Mouse (Mus musculus) kidney, embryonic 14.5 days (tissue): ENCODE data around the gene Cpeb3. TPM values are rescaled to one million over a fixed set of nuclear protein-coding genes. Genes with fewer than 3 reads are reported as not detected.
"Not testable (repeated sequence)": the region's sequence is repeated elsewhere in the genome, so short reads cannot be mapped to it uniquely, and the experiment has no call there.

Experiments
- ATAC-seq: fragments of 200-750 bp; cut with Nextera tagmentation; 2 replicates; pipeline ENCODE4 v1.8.0; 2017; ENCODE audit warnings: moderate number of reproducible peaks, mild to moderate bottlenecking, moderate TSS enrichment, moderate library complexity; ENCODE audit not compliant: low FRiP score, low TSS enrichment
- H3K27ac ChIP-seq: fragments of 300-500 bp; sonication (generic); 2 replicates; pipeline ENCODE4 v1.5.1; 2014; ENCODE audit warnings: low read depth, mild to moderate bottlenecking, low read length, moderate library complexity, mixed read lengths
- H3K27me3 ChIP-seq: fragments of 300-500 bp; sonication (generic); 2 replicates; pipeline ENCODE4 v1.6.1; 2014; ENCODE audit warnings: mild to moderate bottlenecking, low read length; ENCODE audit not compliant: control insufficient read depth, insufficient read depth
- H3K36me3 ChIP-seq: fragments of 300-500 bp; sonication (generic); 2 replicates; pipeline ENCODE4 v1.6.1; 2014; ENCODE audit warnings: low read length, mixed read lengths; ENCODE audit not compliant: control insufficient read depth, insufficient read depth
- H3K4me1 ChIP-seq: fragments of 300-500 bp; sonication (generic); 2 replicates; pipeline ENCODE4 v1.6.1; 2014; ENCODE audit warnings: low read length, mixed read lengths; ENCODE audit not compliant: control insufficient read depth, insufficient read depth
- H3K4me2 ChIP-seq: fragments of 300-500 bp; sonication (generic); replicated peaks from 2 replicates; pipeline ENCODE4 v1.6.1; 2014; ENCODE audit warnings: low read depth, mild to moderate bottlenecking, low read length
- H3K4me3 ChIP-seq: fragments of 300-500 bp; sonication (generic); 2 replicates; pipeline ENCODE4 v1.5.1; 2014; ENCODE audit warnings: mild to moderate bottlenecking, low read length
- H3K9ac ChIP-seq: fragments of 300-500 bp; sonication (generic); 2 replicates; pipeline ENCODE4 v1.6.1; 2014; ENCODE audit warnings: low read depth, mild to moderate bottlenecking, low read length, moderate library complexity
- H3K9me3 ChIP-seq: fragments of 300-500 bp; sonication (generic); 2 replicates; pipeline ENCODE4 v1.6.1; 2016; ENCODE audit warnings: low read length; ENCODE audit not compliant: control insufficient read depth
- WGBS: fragments of 180-500 bp; shearing (Covaris S2); extraction: QIAGEN DNeasy Blood & Tissue Kit; methylation state at CpG from one replicate; pipeline ENCODE4 v1.1.7; 2014; 5-methylcytosine and 5-hydroxymethylcytosine counted together
- polyA plus RNA-seq: library from polyadenylated mRNA; unstranded; fragments of >200 nt; fragmentation: Nextera tagmentation; extraction: Ambion mirVana; gene quantifications from 2 replicates; pipeline ENCODE4 v1.2.1, GENCODE M21; 2014

Gene Cpeb3
- polyA plus RNA-seq, 1 experiment from 2014 or later, result 1.0 TPM

- H3K27ac ChIP-seq, result no peak overlapping the region
- H3K27me3 ChIP-seq, result no peaks in the 10 kb centered on the region
- 94% methylated on average over 4 of the region's 4 CpGs for WGBS
- no peak for ATAC-seq
- H3K9ac ChIP-seq, result no peak overlapping the region
- H3K4me3 ChIP-seq, result no peak overlapping the region
- H3K36me3 ChIP-seq, result peaks cover 30% of the 10 kb centered on the region
- H3K9me3 ChIP-seq, result no peaks in the 10 kb centered on the region
- no peak overlapping the region for H3K4me2 ChIP-seq
- peaks cover 7% of the 10 kb centered on the region; the same call in 1 of the 2 replicates for H3K4me1 ChIP-seq
Measured at GRCm38 (mm10) chr19:37210457-37210856, 2.1 kb upstream of the Cpeb3 start.

GRCm38 (mm10) chr19:37209467-37210128 is 1.2 kb upstream of the Cpeb3 start:
- no peak overlapping the region for H3K9ac ChIP-seq

GRCm38 (mm10) chr19:37208986-37209385 is 585 bp upstream of the Cpeb3 start:
- Histone ChIP-seq H3K4me1 (peaks cover 7% of the 10 kb centered on the region; the same call in 1 of the 2 replicates), H3K36me3 (peaks cover 27% of the 10 kb centered on the region), H3K9me3 (no peaks in the 10 kb centered on the region), H3K27me3 (no peaks in the 10 kb centered on the region), H3K27ac (no peak overlapping the region), H3K4me3 (peak overlapping the region; percentile 99), H3K9ac (peak overlapping the region; percentile 98; the same call in 1 of the 2 replicates), H3K4me2 (peak overlapping the region; percentile 72)
- WGBS, result 60% methylated on average over 7 of the region's 7 CpGs
- no peak for ATAC-seq

More at GRCm38 (mm10) chr19:37209467-37210128, 1.2 kb upstream of the Cpeb3 start:
- H3K4me1 ChIP-seq, result peaks cover 7% of the 10 kb centered on the region; the same call in 1 of the 2 replicates
- peaks cover 27% of the 10 kb centered on the region for H3K36me3 ChIP-seq
- no peaks in the 10 kb centered on the region for H3K9me3 ChIP-seq
- H3K27ac ChIP-seq, result no peak overlapping the region
- H3K27me3 ChIP-seq, result no peaks in the 10 kb centered on the region
- 88% methylated on average over 8 of the region's 8 CpGs for WGBS
- peak overlapping the region; percentile 72; the same call in 1 of the 2 replicates for H3K4me2 ChIP-seq
- no peak for ATAC-seq
- H3K4me3 ChIP-seq, result no peak overlapping the region

GRCm38 (mm10) chr19:37207303-37208175 is 862 bp downstream of the Cpeb3 start, which contains the start of gene March5:
Gene March5, plus strand, starts transcription at chr19:37207543.
- under 1% methylated on average over 71 of the region's 94 CpGs for WGBS
- H3K27me3 ChIP-seq, result no peaks in the 10 kb centered on the region
- H3K4me2 ChIP-seq, result peak within 1 kb of the TSS; percentile 72
- peak within 1 kb of the TSS; percentile 99 for H3K4me3 ChIP-seq
- H3K9ac ChIP-seq, result peak within 1 kb of the TSS; percentile 98
- H3K4me1 ChIP-seq, result peaks cover 7% of the 10 kb centered on the region; the same call in 1 of the 2 replicates
- no peaks in the 10 kb centered on the region for H3K9me3 ChIP-seq
- peaks cover 22% of the 10 kb centered on the region for H3K36me3 ChIP-seq
- H3K27ac ChIP-seq, result peak within 1 kb of the TSS; percentile 90
- ATAC-seq, result peak; percentile 97

GRCm38 (mm10) chr19:37206641-37207302 is 1.6 kb downstream of the Cpeb3 start:
- peaks cover 7% of the 10 kb centered on the region; the same call in 1 of the 2 replicates for H3K4me1 ChIP-seq
- WGBS, result 0% methylated on average over 47 of the region's 47 CpGs
- H3K9ac ChIP-seq, result peak overlapping the region; percentile 98
- peak overlapping the region; percentile 72 for H3K4me2 ChIP-seq
- ATAC-seq, result peak; percentile 75
- peaks cover 15% of the 10 kb centered on the region for H3K36me3 ChIP-seq
- H3K27me3 ChIP-seq, result no peaks in the 10 kb centered on the region
- no peaks in the 10 kb centered on the region for H3K9me3 ChIP-seq
- H3K27ac ChIP-seq, result no peak overlapping the region
- peak overlapping the region; percentile 99 for H3K4me3 ChIP-seq

DNA sequence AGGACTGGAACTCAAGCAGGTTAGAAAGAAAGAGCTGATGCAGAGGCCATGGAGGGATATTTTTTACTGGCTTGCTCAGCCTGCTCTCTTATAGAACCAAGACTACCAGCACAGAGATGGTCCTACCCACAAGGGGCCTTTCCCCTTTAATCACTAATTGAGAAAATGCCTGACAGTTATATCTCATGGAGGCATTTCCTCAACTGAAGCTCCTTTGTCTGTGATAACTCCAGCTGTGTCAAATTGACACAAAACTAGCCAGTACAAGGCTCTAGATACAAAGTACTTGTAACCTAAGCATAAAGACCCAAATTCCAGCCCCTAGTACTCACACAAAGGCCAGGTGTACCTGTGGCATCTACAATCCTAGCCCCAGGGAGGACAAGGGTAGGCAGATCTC is 3.2 kb downstream of the Cpeb3 start:
- H3K9me3 ChIP-seq, H3K4me2 ChIP-seq: not testable (repeated sequence)

GRCm38 (mm10) chr19:37203371-37203770 is 5.0 kb downstream of the Cpeb3 start:
- Histone ChIP-seq H3K4me1 (no peaks in the 10 kb centered on the region), H3K36me3 (no peaks in the 10 kb centered on the region), H3K9me3 (no peaks in the 10 kb centered on the region), H3K27me3 (no peaks in the 10 kb centered on the region), H3K4me3 (no peak overlapping the region), H3K27ac (no peak overlapping the region), H3K9ac (no peak overlapping the region), H3K4me2 (no peak overlapping the region)
- 95% methylated on average over 1 of the region's 1 CpGs for WGBS
- ATAC-seq, result no peak

More for the DNA sequence above, 3.2 kb downstream of the Cpeb3 start:
- not testable (repeated sequence) for ATAC-seq, H3K4me3 ChIP-seq, H3K27ac ChIP-seq, H3K36me3 ChIP-seq, H3K27me3 ChIP-seq, H3K9ac ChIP-seq, H3K4me1 ChIP-seq

GRCm38 (mm10) chr19:37199889-37200288 is 8.5 kb downstream of the Cpeb3 start:
- Histone ChIP-seq H3K4me1 (no peaks in the 10 kb centered on the region), H3K4me2 (no peak overlapping the region), H3K27ac (no peak overlapping the region), H3K9ac (no peak overlapping the region), H3K36me3 (no peaks in the 10 kb centered on the region), H3K4me3 (no peak overlapping the region), H3K9me3 (no peaks in the 10 kb centered on the region), H3K27me3 (no peaks in the 10 kb centered on the region)
- WGBS, result 69% methylated on average over 2 of the region's 2 CpGs
- no peak for ATAC-seq
